In genomic region chr8:103808171-103808570, GRCm38 (mm10) we compare ENCODE assay signal across 12 mouse cellular contexts.
DNase-seq lines count a peak whose midpoint lies in the region; ATAC-seq lines count a peak whose summit lies in the region.
"Had no signal": no experiment of that assay in that cellular context is flagged by ENCODE, and none has a peak within 500 bp of the region (broad histone marks: within the 10 kb centered on the region; RNA-seq: fewer than 3 reads in every experiment).

No protein-coding gene starts in this region.

- peak overlapping the region; percentile 64; the same call in 1 of the 2 replicates for H3K27ac ChIP-seq in hindbrain, embryonic 10.5 days
- no peak overlapping the region for H3K27ac ChIP-seq in hindbrain, embryonic 14.5 days
- peak overlapping the region; percentile 40 for H3K27ac ChIP-seq in heart, embryonic 16.5 days (ENCODE audit: low read length)
- H3K27ac ChIP-seq in kidney, embryonic 15.5 days = peak overlapping the region; percentile 89
- H3K27ac ChIP-seq: liver, embryonic 15.5 days had no signal

- H3K36me3 ChIP-seq in hindbrain, embryonic 10.5 days = no peaks in the 10 kb centered on the region
- no peaks in the 10 kb centered on the region for H3K36me3 ChIP-seq in hindbrain, embryonic 14.5 days (replicated peaks; ENCODE audit: control insufficient read depth, insufficient read depth)
- H3K36me3 ChIP-seq in heart, embryonic 16.5 days (ENCODE audit: control insufficient read depth, insufficient read depth) = no peaks in the 10 kb centered on the region
- H3K36me3 ChIP-seq in kidney, embryonic 15.5 days = no peaks in the 10 kb centered on the region
- H3K36me3 ChIP-seq: liver, embryonic 15.5 days had no signal

- WGBS in hindbrain, embryonic 10.5 days = 75% methylated on average over 5 of the region's 5 CpGs
- WGBS in hindbrain, embryonic 14.5 days = 68% methylated on average over 5 of the region's 5 CpGs
- 53% methylated on average over 5 of the region's 5 CpGs for WGBS in heart, embryonic 16.5 days
- WGBS in kidney, embryonic 15.5 days = 41% methylated on average over 5 of the region's 5 CpGs

- no peak overlapping the region for H3K4me2 ChIP-seq in hindbrain, embryonic 14.5 days (replicated peaks)
- H3K4me2 ChIP-seq in heart, embryonic 16.5 days (ENCODE audit: low read depth, low read length) = no peak overlapping the region
- no peak overlapping the region for H3K4me2 ChIP-seq in kidney, embryonic 15.5 days
- H3K4me2 ChIP-seq: liver, embryonic 15.5 days had no signal

- H3K9me3 ChIP-seq in hindbrain, embryonic 10.5 days = 0 out of 2 replicates have a peak, but pooled peaks cover 5% of the 10 kb centered on the region
- 0 out of 2 replicates have a peak, but pooled peaks cover 3% of the 10 kb centered on the region for H3K9me3 ChIP-seq in hindbrain, embryonic 14.5 days (ENCODE audit: control insufficient read depth, low read length)
- peaks cover 3% of the 10 kb centered on the region; the same call in 1 of the 2 replicates for H3K9me3 ChIP-seq in heart, embryonic 16.5 days (replicated peaks; ENCODE audit: control insufficient read depth, low read length)
- no peaks in the 10 kb centered on the region for H3K9me3 ChIP-seq in kidney, embryonic 15.5 days (replicated peaks)
- H3K9me3 ChIP-seq: liver, embryonic 15.5 days had no signal

- ATAC-seq in hindbrain, embryonic 14.5 days (ENCODE audit: low FRiP score) = no peak
- peak; percentile 63 for ATAC-seq in heart, embryonic 16.5 days (replicated peaks; ENCODE audit: extremely low read depth, insufficient read depth, low FRiP score)
- ATAC-seq in kidney, embryonic 15.5 days (replicated peaks; ENCODE audit: low FRiP score) = peak; percentile 47
- no peak for ATAC-seq in megakaryocyte-erythroid progenitor cell, adult 5-6 weeks (replicated peaks; ENCODE audit: low FRiP score, low TSS enrichment, poor library complexity, severe bottlenecking)

- H3K4me1 ChIP-seq in hindbrain, embryonic 10.5 days (replicated peaks) = peaks cover 14% of the 10 kb centered on the region
- H3K4me1 ChIP-seq in hindbrain, embryonic 14.5 days (replicated peaks; ENCODE audit: control insufficient read depth, insufficient read depth, low read length) = no peaks in the 10 kb centered on the region
- H3K4me1 ChIP-seq in heart, embryonic 16.5 days (ENCODE audit: control insufficient read depth, insufficient read depth, low read length) = no peaks in the 10 kb centered on the region
- peaks cover 22% of the 10 kb centered on the region for H3K4me1 ChIP-seq in kidney, embryonic 15.5 days
- H3K4me1 ChIP-seq: liver, embryonic 15.5 days had no signal

- H3K27me3 ChIP-seq in hindbrain, embryonic 10.5 days (ENCODE audit: insufficient read depth, poor library complexity, severe bottlenecking) = no peaks in the 10 kb centered on the region
- no peaks in the 10 kb centered on the region for H3K27me3 ChIP-seq in hindbrain, embryonic 14.5 days (ENCODE audit: control insufficient read depth, insufficient read depth, low read length)
- H3K27me3 ChIP-seq in heart, embryonic 16.5 days (ENCODE audit: control insufficient read depth, insufficient read depth, low read length) = no peaks in the 10 kb centered on the region
- H3K27me3 ChIP-seq in kidney, embryonic 15.5 days = no peaks in the 10 kb centered on the region
- H3K27me3 ChIP-seq: liver, embryonic 15.5 days had no signal

- no peak overlapping the region for H3K4me3 ChIP-seq in hindbrain, embryonic 10.5 days
- H3K4me3 ChIP-seq in hindbrain, embryonic 14.5 days (replicated peaks; ENCODE audit: low read length) = no peak overlapping the region
- H3K4me3 ChIP-seq in heart, embryonic 16.5 days (ENCODE audit: low read length) = no peak overlapping the region
- no peak overlapping the region for H3K4me3 ChIP-seq in kidney, embryonic 15.5 days (replicated peaks)
- H3K4me3 ChIP-seq: liver, embryonic 15.5 days had no signal

- no peak for DNase-seq in hindbrain, embryonic 10.5 days (ENCODE audit: low spot score)
- DNase-seq in hindbrain, embryonic 14.5 days (ENCODE audit: low spot score) = no peak
- DNase-seq in lung, postnatal 25 days (ENCODE audit: low spot score) = peak; percentile 50
- no peak for DNase-seq in thymus, postnatal 4 days
- no peak for DNase-seq in embryo, embryonic 10 days (ENCODE audit: low spot score)
- DNase-seq: gastrocnemius, postnatal 10 days; layer of hippocampus, postnatal 36 days; retina, postnatal 1 day had no signal

- H3K9ac ChIP-seq in hindbrain, embryonic 14.5 days = no peak overlapping the region
- H3K9ac ChIP-seq in heart, embryonic 16.5 days (ENCODE audit: low read length) = no peak overlapping the region
- no peak overlapping the region for H3K9ac ChIP-seq in kidney, embryonic 15.5 days
- H3K9ac ChIP-seq: liver, embryonic 15.5 days had no signal

Comparison
In these comparisons a context has a peak if more than half of its experiments do, and no peak if none do; other contexts are left out.
1. ATAC-seq: peak in heart, embryonic 16.5 days (single experiment) and kidney, embryonic 15.5 days (single experiment); none in hindbrain, embryonic 14.5 days (single experiment) and megakaryocyte-erythroid progenitor cell, adult 5-6 weeks (single experiment).